Mouse (Mus musculus) spleen, postnatal 36 days (tissue): ENCODE measurements around the gene Olfr303.
"Not testable (repeated sequence)": the region's sequence is repeated elsewhere in the genome, so short reads cannot be mapped to it uniquely, and the experiment has no call there.

Experiments used
- DNase-seq, 2 experiments: peaks; one replicate each; pipeline ENCODE4 v3.0.0; 2022; ENCODE audit warnings: low spot score in 2 of 2, mixed read lengths in 1 of 2

Gene Olfr303

GRCm38 (mm10) chr7:86397689-86398088 is at the start of gene Olfr303:
Gene Olfr303 (minus strand): TSS chr7:86397789.
- DNase-seq: no peak

DNA sequence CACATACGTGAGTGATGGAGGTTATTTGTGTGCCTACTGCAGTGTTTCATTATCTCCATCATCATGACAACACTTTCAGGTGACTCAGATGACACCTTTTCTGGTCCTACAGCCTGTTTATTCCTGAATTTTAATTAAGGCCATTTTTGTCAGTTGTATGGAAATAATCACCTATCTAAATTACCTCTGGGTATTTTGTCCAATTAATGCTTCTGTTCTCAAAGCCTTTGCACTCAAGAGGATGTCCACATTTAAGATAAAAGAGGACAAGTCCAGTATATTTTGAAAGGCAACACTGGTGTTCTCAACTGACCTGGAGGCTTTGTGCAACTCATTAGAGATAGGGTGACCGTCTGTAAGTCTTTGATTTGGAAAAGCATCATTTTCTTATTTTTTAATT is 6.0 kb upstream of the Olfr303 start, which contains the start of gene Olfr301:
TSS of gene Olfr301 (plus strand) at position 301 of the 400 bp plus-strand sequence.
- DNase-seq: no peak

DNA sequence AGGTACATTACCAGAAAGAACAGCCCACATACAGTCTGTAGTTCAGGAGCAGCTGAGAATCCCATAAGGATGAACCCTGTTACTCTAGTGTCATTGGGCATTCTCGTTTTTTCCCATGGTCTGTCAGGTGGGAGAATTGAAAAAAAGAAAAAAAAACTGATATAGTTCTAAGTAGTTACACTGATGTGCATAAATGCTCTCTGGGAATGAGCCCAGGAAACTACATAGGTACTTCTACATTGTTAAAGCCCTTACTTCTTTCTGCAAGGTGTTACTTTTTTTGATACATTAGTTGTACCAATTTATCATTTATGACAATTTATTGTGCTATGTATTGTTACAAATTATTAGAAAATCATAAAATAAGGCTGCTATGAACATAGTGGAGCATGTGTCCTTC is 11.0 kb downstream of the Olfr303 start, which contains the start of gene Olfr304:
TSS of gene Olfr304 (minus strand) at position 101 of the 400 bp plus-strand sequence.
- no peak for DNase-seq

DNA sequence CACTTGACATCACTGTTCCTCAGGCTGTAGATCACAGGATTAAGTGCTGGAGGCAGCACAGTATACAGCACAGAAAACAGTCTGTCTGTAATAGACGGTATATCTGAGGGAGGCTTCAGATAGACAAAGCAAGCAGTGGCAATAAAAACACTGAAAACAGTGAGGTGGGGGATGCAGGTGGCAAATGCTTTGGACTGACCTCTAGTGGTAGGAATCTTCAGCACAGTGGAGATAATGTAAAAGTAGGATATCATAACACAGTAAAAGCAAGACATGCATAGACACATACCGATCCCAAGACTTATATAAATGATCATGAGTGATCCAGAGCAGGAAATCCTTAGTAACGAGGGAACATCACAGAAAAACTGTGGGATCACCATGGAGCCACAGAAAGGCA is 11.8 kb downstream of the Olfr303 start:
- DNase-seq: no peak

GRCm38 (mm10) chr7:86366828-86367227 is 30.8 kb downstream of the Olfr303 start, which contains the start of gene Olfr305:
Gene Olfr305 (minus strand): TSS chr7:86366928.
- DNase-seq: no peak

DNA sequence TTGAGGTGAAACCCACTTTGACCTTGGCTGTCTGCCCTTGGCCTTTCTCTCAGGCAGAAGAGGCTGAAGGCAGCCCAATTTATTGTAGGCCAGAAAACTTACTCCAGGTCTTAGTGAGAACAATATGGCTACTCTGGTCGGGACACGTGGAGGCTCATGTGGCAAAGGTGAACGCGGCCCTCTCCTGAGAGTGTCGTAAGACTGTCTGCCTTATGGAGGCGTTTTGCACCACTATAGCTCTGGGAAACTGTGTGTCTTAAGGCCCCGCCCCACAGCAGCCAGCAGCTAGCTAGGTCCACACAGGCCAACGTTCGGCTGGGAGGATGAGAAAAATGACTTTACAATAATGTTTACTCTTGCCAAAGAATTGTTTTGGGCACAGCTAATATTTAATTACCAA is 51.3 kb downstream of the Olfr303 start:
- not testable (repeated sequence) for DNase-seq

DNA sequence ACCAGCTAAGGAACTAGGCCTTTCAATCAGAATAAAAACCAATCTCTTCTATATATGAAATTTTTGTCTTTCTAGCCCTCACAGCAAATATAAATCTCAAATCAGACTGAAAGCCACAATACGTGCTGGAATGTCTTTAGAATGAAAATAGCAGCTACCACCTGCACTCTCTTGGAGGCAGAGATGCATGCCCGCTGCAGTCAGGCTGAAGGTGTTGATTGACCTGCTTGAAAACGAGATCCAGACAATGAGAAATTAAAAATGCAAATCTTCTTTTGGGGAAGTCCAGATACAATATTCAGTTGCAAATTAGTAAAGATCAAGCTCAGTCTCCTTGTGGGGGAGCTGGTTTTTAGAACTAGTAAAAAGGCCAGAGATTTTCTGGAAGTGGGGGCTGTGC is 53.3 kb downstream of the Olfr303 start:
- DNase-seq: no peak

- no peak for DNase-seq
Observed at GRCm38 (mm10) chr7:86342881-86343565, 54.6 kb downstream of the Olfr303 start.
